Mouse (Mus musculus) adrenal gland, postnatal 36 days (tissue): ENCODE data around the gene Gm17078. TPM values are rescaled to one million over a fixed set of nuclear protein-coding genes. Genes with fewer than 3 reads are reported as not detected.
"Not testable (repeated sequence)": the region's sequence is repeated elsewhere in the genome, so short reads cannot be mapped to it uniquely, and the experiment has no call there.

Source experiments
- DNase-seq, 2 experiments: peaks; one replicate each; pipeline ENCODE4 v3.0.0; 2021; ENCODE audit warnings: mixed read lengths in 1 of 2
- long read RNA-seq, 2 experiments: library from polyadenylated mRNA; stranded (forward); transcript quantifications; one replicate each; pipeline ENCODE4 v2.0.0; 2021; ENCODE audit warnings: borderline sequencing depth in 2 of 2
- total RNA-seq, 2 experiments: library from RNA; stranded (reverse); gene quantifications; 2 replicates each; pipeline ENCODE4 v1.2.3; 2021

Gm17078 gene
- total RNA-seq: not detected
- long read RNA-seq, experiment 1: 0 reads
- long read RNA-seq, experiment 2: 0 reads

- no peak for DNase-seq
These were observed at the start of gene Gm17078 for GRCm38 (mm10) chr14:51611210-51611609. Gene Gm17078, minus strand, starts transcription at chr14:51611310.

GRCm38 (mm10) chr14:51635566-51635965 lies 24.5 kb upstream of the Gm17078 start, which contains the start of gene Gm4181:
Gene Gm4181, minus strand, starts transcription at chr14:51635666.
- DNase-seq: not testable (repeated sequence)

GRCm38 (mm10) chr14:51632426-51632825 lies 21.3 kb upstream of the Gm17078 start:
- not testable (repeated sequence) for DNase-seq

GRCm38 (mm10) chr14:51592039-51592438 lies 19.1 kb downstream of the Gm17078 start, which contains the start of gene Gm17174:
Gene Gm17174, minus strand, starts transcription at chr14:51592139.
- not testable (repeated sequence) for DNase-seq

GRCm38 (mm10) chr14:51573963-51574362 lies 37.1 kb downstream of the Gm17078 start, which contains the start of gene Gm17175:
Gene Gm17175, minus strand, starts transcription at chr14:51574063.
- not testable (repeated sequence) for DNase-seq

Other genes starting within 250 kb of the Gm17078 start
- gene Gm7247, start 249.6 kb downstream of the Gm17078 start, total RNA-seq: not detected
- gene Vmn2r88, start 200.5 kb downstream of the Gm17078 start, total RNA-seq: not detected
- not detected for gene Vmn2r89, start 159.5 kb downstream of the Gm17078 start, total RNA-seq
- not detected for gene Gm5622, start 58.5 kb downstream of the Gm17078 start, total RNA-seq
- gene Gm17175, start 37.2 kb downstream of the Gm17078 start, total RNA-seq: not detected
- not detected for gene Gm17174, start 19.2 kb downstream of the Gm17078 start, total RNA-seq
- gene Gm4181, start 24.4 kb upstream of the Gm17078 start, total RNA-seq: not detected
- gene Gm17079, start 84.2 kb upstream of the Gm17078 start, total RNA-seq: not detected
- gene Gm5800, start 105.9 kb upstream of the Gm17078 start, total RNA-seq: not detected
- gene Ang4, start 162.3 kb upstream of the Gm17078 start, total RNA-seq: under 1 TPM in 1 of 2 experiments, not detected in 1; 0.46 TPM
- gene AY358078, start 188.7 kb upstream of the Gm17078 start, total RNA-seq: not detected
- gene Ear6, start 242.4 kb upstream of the Gm17078 start, total RNA-seq: not detected